In the genomic region with DNA sequence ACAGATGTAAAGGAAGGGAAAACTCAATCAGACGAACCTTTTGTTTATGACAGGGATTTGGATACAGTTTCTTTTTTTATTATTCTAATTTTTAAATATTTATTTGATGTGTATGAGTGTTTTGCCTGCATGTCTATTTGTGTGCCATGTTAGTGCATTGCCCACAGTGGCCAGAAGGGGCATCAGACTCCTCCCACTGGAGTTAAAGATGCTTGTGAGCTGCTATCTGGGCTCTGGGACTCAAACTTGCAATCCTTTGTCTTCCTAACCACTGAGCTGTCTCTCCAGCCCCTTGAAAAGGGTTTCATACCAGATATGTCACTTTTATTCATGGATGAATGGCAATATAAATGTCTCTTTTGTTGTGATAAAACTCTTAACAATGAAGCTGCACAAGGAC, we compare ENCODE assay signal across 8 mouse cellular contexts.
A peak's percentile ranks its signal among the peaks of the same experiment; 100 is the strongest.
DNase-seq lines count a peak whose midpoint lies in the region; ATAC-seq and TF ChIP-seq lines count a peak whose summit lies in the region.

No protein-coding gene starts in this region.

- no peaks in the 10 kb centered on the region for H3K27me3 ChIP-seq in kidney, adult 2 months (replicated peaks; ENCODE audit: control insufficient read depth, insufficient read depth, low read length)
- no peaks in the 10 kb centered on the region for H3K27me3 ChIP-seq in kidney, embryonic 16.5 days (ENCODE audit: insufficient read depth, low read length)
- H3K27me3 ChIP-seq in E14TG2a.4 (ENCODE audit: insufficient read depth, low read length) = no peaks in the 10 kb centered on the region

- no peak overlapping the region for H3K4me3 ChIP-seq in kidney, adult 2 months (ENCODE audit: insufficient read depth, low read depth, low read length)
- no peak overlapping the region for H3K4me3 ChIP-seq in kidney, embryonic 16.5 days (ENCODE audit: low read length)
- H3K4me3 ChIP-seq in E14TG2a.4 (replicated peaks; ENCODE audit: low read length) = no peak overlapping the region

- peak; percentile 40 for DNase-seq in kidney, adult 2 months
- DNase-seq in c-Kit-negative CD71-positive TER-119-positive erythroid progenitor cells, embryonic 14.5 days (ENCODE audit: low read depth, low spot score) = peak; percentile 3
- DNase-seq in lung, postnatal 10 days = peak; percentile 42
- no peak for DNase-seq in frontal cortex, postnatal 10 days (ENCODE audit: low spot score in 2 of 2)
- no peak for DNase-seq in left cerebral cortex, postnatal 10 days (ENCODE audit: extremely low spot score in 1 of 2, low spot score in 2 of 2)
- DNase-seq in left cerebral cortex, adult 18-20 months (ENCODE audit: low spot score in 2 of 2) = no peak

- no peak for ATAC-seq in kidney, embryonic 16.5 days (ENCODE audit: low FRiP score, low TSS enrichment)

- no peaks in the 10 kb centered on the region; the same call in 1 of the 2 replicates for H3K4me1 ChIP-seq in kidney, adult 2 months (ENCODE audit: control insufficient read depth, insufficient read depth, low read length)
- no peaks in the 10 kb centered on the region for H3K4me1 ChIP-seq in kidney, embryonic 16.5 days (ENCODE audit: insufficient read depth, low read length)
- H3K4me1 ChIP-seq in E14TG2a.4 (replicated peaks; ENCODE audit: low read depth, low read length) = no peaks in the 10 kb centered on the region

- H3K27ac ChIP-seq in kidney, adult 2 months (ENCODE audit: insufficient read depth, low read depth, low read length) = no peak overlapping the region
- no peak overlapping the region for H3K27ac ChIP-seq in kidney, embryonic 16.5 days (ENCODE audit: low read length)

- H3K9ac ChIP-seq in kidney, embryonic 16.5 days (replicated peaks; ENCODE audit: low read length) = no peak overlapping the region

- peak; percentile 67 for TF ChIP-seq CTCF in kidney, adult 2 months (conservative IDR thresholded peaks at IDR 0.05; ENCODE audit: insufficient read depth, insufficient read length, low read depth, low read length)
- TF ChIP-seq CTCF in E14TG2a.4 (conservative IDR thresholded peaks at IDR 0.05; ENCODE audit: low read length) = peak; percentile 71

- H3K36me3 ChIP-seq in kidney, adult 2 months (ENCODE audit: control insufficient read depth, insufficient read depth, low read length) = no peaks in the 10 kb centered on the region
- H3K36me3 ChIP-seq in kidney, embryonic 16.5 days (ENCODE audit: insufficient read depth, low read length) = no peaks in the 10 kb centered on the region
- H3K36me3 ChIP-seq in E14TG2a.4 (ENCODE audit: insufficient read depth, low read length) = no peaks in the 10 kb centered on the region

- no peak overlapping the region for H3K4me2 ChIP-seq in kidney, embryonic 16.5 days (replicated peaks; ENCODE audit: low read depth, low read length)

- TF ChIP-seq POLR2A in kidney, adult 2 months (IDR thresholded peaks at IDR 0.05; ENCODE audit: low read depth, low read length) = no peak

- intact Hi-C loops in left cerebral cortex, postnatal 10 days (cut with DNase I) = no loop called here

- 83% methylated on average over 1 of the region's 1 CpGs for WGBS in kidney, adult 2 months
- 79% methylated on average over 1 of the region's 1 CpGs for WGBS in kidney, embryonic 16.5 days

- peaks cover 3% of the 10 kb centered on the region for H3K9me3 ChIP-seq in kidney, embryonic 16.5 days (ENCODE audit: low read length)
- H3K9me3 ChIP-seq in E14TG2a.4 (ENCODE audit: low read length) = no peaks in the 10 kb centered on the region

Comparison
In these comparisons a context has a peak if more than half of its experiments do, and no peak if none do; other contexts are left out.
1. DNase-seq: peak in kidney, adult 2 months (single experiment), c-Kit-negative CD71-positive TER-119-positive erythroid progenitor cells, embryonic 14.5 days (single experiment) and lung, postnatal 10 days (single experiment); none in frontal cortex, postnatal 10 days (0 of 2), left cerebral cortex, postnatal 10 days (0 of 2) and left cerebral cortex, adult 18-20 months (0 of 2).